Mouse (Mus musculus) midbrain, embryonic 10.5 days (tissue): ENCODE data around the gene Wfdc13. TPM values are rescaled to one million over a fixed set of nuclear protein-coding genes. Genes with fewer than 3 reads are reported as not detected.

Experiments
- DNase-seq: peaks from one replicate; pipeline ENCODE4 v3.0.0-alpha.2; 2017; ENCODE audit warnings: low spot score
- H3K27ac ChIP-seq: fragments of 300-500 bp; sonication (generic); replicated peaks from 2 replicates; pipeline ENCODE4 v1.5.1; 2016; ENCODE audit warnings: mild to moderate bottlenecking
- H3K27me3 ChIP-seq: fragments of 300-500 bp; sonication (generic); 2 replicates; pipeline ENCODE4 v1.6.1; 2016; ENCODE audit warnings: low read depth, mild to moderate bottlenecking; ENCODE audit not compliant: poor library complexity, severe bottlenecking
- H3K36me3 ChIP-seq: fragments of 300-500 bp; sonication (generic); 2 replicates; pipeline ENCODE4 v1.6.1; 2016; ENCODE audit warnings: mild to moderate bottlenecking, moderate library complexity
- H3K4me1 ChIP-seq: fragments of 300-500 bp; sonication (generic); 2 replicates; pipeline ENCODE4 v1.6.1; 2016
- H3K4me3 ChIP-seq: fragments of 300-500 bp; sonication (generic); 2 replicates; pipeline ENCODE4 v1.5.1; 2016; ENCODE audit warnings: mild to moderate bottlenecking, moderate library complexity
- H3K9me3 ChIP-seq: fragments of 300-500 bp; sonication (generic); replicated peaks from 2 replicates; pipeline ENCODE4 v1.6.1; 2016; ENCODE audit warnings: mild to moderate bottlenecking
- whole genome bisulfite sequencing: fragments of 180-500 bp; shearing (Covaris S2); methylation state at CpG from one replicate; pipeline ENCODE4 v1.1.7; 2016; 5-methylcytosine and 5-hydroxymethylcytosine counted together
- polyA plus RNA-seq: library from polyadenylated mRNA; unstranded; fragments of >200 nt; fragmentation: Nextera tagmentation; extraction: Ambion mirVana; gene quantifications from 2 replicates; pipeline ENCODE4 v1.2.1, GENCODE M21; 2016

The Wfdc13 gene
- polyA plus RNA-seq, 1 experiment from 2014 or later = not detected

- no peaks in the 10 kb centered on the region for H3K9me3 ChIP-seq
- H3K27ac ChIP-seq = no peak overlapping the region
- H3K4me3 ChIP-seq = no peak overlapping the region
- peak; percentile 64 for DNase-seq
- no peaks in the 10 kb centered on the region for H3K27me3 ChIP-seq
- H3K36me3 ChIP-seq = no peaks in the 10 kb centered on the region
- no peaks in the 10 kb centered on the region for H3K4me1 ChIP-seq
- WGBS = 30% methylated on average over 6 of the region's 6 CpGs
These were observed 41.1 kb downstream of the Wfdc13 start for GRCm38 (mm10) chr2:164725895-164726619.

- H3K36me3 ChIP-seq = no peaks in the 10 kb centered on the region
- H3K27ac ChIP-seq = no peak overlapping the region
- no peak for DNase-seq
- H3K9me3 ChIP-seq = no peaks in the 10 kb centered on the region
- H3K4me1 ChIP-seq = no peaks in the 10 kb centered on the region
- no peak overlapping the region for H3K4me3 ChIP-seq
- WGBS = 85% methylated on average over 5 of the region's 5 CpGs
- no peaks in the 10 kb centered on the region; the same call in 1 of the 2 replicates for H3K27me3 ChIP-seq
These were observed 46.8 kb downstream of the Wfdc13 start for GRCm38 (mm10) chr2:164731719-164732118.

- no peaks in the 10 kb centered on the region for H3K36me3 ChIP-seq
- H3K27me3 ChIP-seq = no peaks in the 10 kb centered on the region; the same call in 1 of the 2 replicates
- no peaks in the 10 kb centered on the region for H3K9me3 ChIP-seq
- H3K4me1 ChIP-seq = no peaks in the 10 kb centered on the region
- no peak overlapping the region for H3K27ac ChIP-seq
- 82% methylated on average over 2 of the region's 2 CpGs for WGBS
- H3K4me3 ChIP-seq = no peak overlapping the region
- DNase-seq = no peak
These were observed 48.4 kb downstream of the Wfdc13 start for GRCm38 (mm10) chr2:164733259-164733658.

- H3K9me3 ChIP-seq = no peaks in the 10 kb centered on the region
- no peak overlapping the region for H3K4me3 ChIP-seq
- no peak overlapping the region for H3K27ac ChIP-seq
- 88% methylated on average over 5 of the region's 5 CpGs for WGBS
- no peaks in the 10 kb centered on the region for H3K36me3 ChIP-seq
- DNase-seq = no peak
- H3K4me1 ChIP-seq = no peaks in the 10 kb centered on the region
- H3K27me3 ChIP-seq = no peaks in the 10 kb centered on the region; the same call in 1 of the 2 replicates
These were observed 49.9 kb downstream of the Wfdc13 start for GRCm38 (mm10) chr2:164734839-164735238.

GRCm38 (mm10) chr2:164735446-164735845 is 50.5 kb downstream of the Wfdc13 start:
- no peak overlapping the region for H3K27ac ChIP-seq
- H3K4me1 ChIP-seq = no peaks in the 10 kb centered on the region
- 88% methylated on average over 5 of the region's 5 CpGs for WGBS
- no peak for DNase-seq
- H3K27me3 ChIP-seq = no peaks in the 10 kb centered on the region; the same call in 1 of the 2 replicates
- no peaks in the 10 kb centered on the region for H3K9me3 ChIP-seq
- no peaks in the 10 kb centered on the region for H3K36me3 ChIP-seq
- H3K4me3 ChIP-seq = no peak overlapping the region

Other genes with a start within 250 kb of the Wfdc13 start
- 16.1 and 17.4 TPM in 2 replicates for gene Sdc4, start 241.2 kb upstream of the Wfdc13 start, polyA plus RNA-seq
- 64.8 and 65.9 TPM in 2 replicates for gene Sys1, start 228.1 kb upstream of the Wfdc13 start, polyA plus RNA-seq
- 3.7 and 3.9 TPM in 2 replicates for gene Gm20458, start 224.1 kb upstream of the Wfdc13 start, polyA plus RNA-seq
- gene Trp53tg5, start 211.4 kb upstream of the Wfdc13 start, polyA plus RNA-seq = not detected in 2 replicates
- 3.0 and 3.2 TPM in 2 replicates for gene Dbndd2, start 199.0 kb upstream of the Wfdc13 start, polyA plus RNA-seq
- gene Pigt, start 187.6 kb upstream of the Wfdc13 start, polyA plus RNA-seq = 40.1 and 44.7 TPM in 2 replicates
- gene Wfdc2, start 122.7 kb upstream of the Wfdc13 start, polyA plus RNA-seq = 23.1 and 28.3 TPM in 2 replicates
- not detected in 2 replicates for gene Spint3, start 111.6 kb upstream of the Wfdc13 start, polyA plus RNA-seq
- gene Wfdc6a, start 99.7 kb upstream of the Wfdc13 start, polyA plus RNA-seq = not detected in 2 replicates
- not detected in 2 replicates for gene Eppin, start 91.5 kb upstream of the Wfdc13 start, polyA plus RNA-seq
- gene Wfdc6b, start 71.6 kb upstream of the Wfdc13 start, polyA plus RNA-seq = not detected in 2 replicates
- gene Wfdc8, start 71.5 kb upstream of the Wfdc13 start, polyA plus RNA-seq = not detected in 2 replicates
- gene Wfdc16, start 46.3 kb upstream of the Wfdc13 start, polyA plus RNA-seq = not detected in 2 replicates
- gene Wfdc10, start 29.1 kb upstream of the Wfdc13 start, polyA plus RNA-seq = not detected in 2 replicates
- gene Wfdc9, start 28.5 kb upstream of the Wfdc13 start, polyA plus RNA-seq = not detected in 2 replicates
- not detected in 2 replicates for gene Wfdc11, start 11.0 kb upstream of the Wfdc13 start, polyA plus RNA-seq
- gene Spint4, start 13.4 kb downstream of the Wfdc13 start, polyA plus RNA-seq = not detected in 2 replicates
- gene Spint5, start 30.2 kb downstream of the Wfdc13 start, polyA plus RNA-seq = not detected in 2 replicates
- 0.94 and 1.2 TPM in 2 replicates for gene Wfdc3, start 60.8 kb downstream of the Wfdc13 start, polyA plus RNA-seq
- 80.1 and 80.2 TPM in 2 replicates for gene Dnttip1, start 60.9 kb downstream of the Wfdc13 start, polyA plus RNA-seq
- 575 and 639 TPM in 2 replicates for gene Ube2c, start 84.8 kb downstream of the Wfdc13 start, polyA plus RNA-seq
- gene Tnnc2, start 94.9 kb downstream of the Wfdc13 start, polyA plus RNA-seq = not detected in 2 replicates
- 12.0 and 12.3 TPM in 2 replicates for gene Snx21, start 100.7 kb downstream of the Wfdc13 start, polyA plus RNA-seq
- gene Acot8, start 119.8 kb downstream of the Wfdc13 start, polyA plus RNA-seq = 14.9 and 15.3 TPM in 2 replicates
- 9.7 and 11.6 TPM in 2 replicates for gene Zswim3, start 120.0 kb downstream of the Wfdc13 start, polyA plus RNA-seq
- gene Zswim1, start 137.6 kb downstream of the Wfdc13 start, polyA plus RNA-seq = 24.7 and 25.3 TPM in 2 replicates
- gene Spata25, start 143.4 kb downstream of the Wfdc13 start, polyA plus RNA-seq = 0.17 TPM in 1 of 2 replicates, not detected in the other
- 85.7 and 98.2 TPM in 2 replicates for gene Ctsa, start 147.8 kb downstream of the Wfdc13 start, polyA plus RNA-seq
- 3.8 and 5.4 TPM in 2 replicates for gene Neurl2, start 148.3 kb downstream of the Wfdc13 start, polyA plus RNA-seq
- gene Pltp, start 172.6 kb downstream of the Wfdc13 start, polyA plus RNA-seq = 67.9 and 86.2 TPM in 2 replicates
- gene Pcif1, start 194.2 kb downstream of the Wfdc13 start, polyA plus RNA-seq = 73.8 and 93.8 TPM in 2 replicates
- gene Zfp335, start 226.7 kb downstream of the Wfdc13 start, polyA plus RNA-seq = 14.1 and 17.1 TPM in 2 replicates